Mouse (Mus musculus): Measurements from ENCODE around the gene Khdc3. TPM values are rescaled to one million over a fixed set of nuclear protein-coding genes. Genes with fewer than 3 reads are reported as not detected.
A peak's percentile ranks its signal among the peaks of the same experiment; 100 is the strongest.
"Not testable (repeated sequence)": the region's sequence is repeated elsewhere in the genome, so short reads cannot be mapped to it uniquely, and the experiment has no call there.

The Khdc3 gene
- polyA plus RNA-seq, 1 experiment, result 2.3 TPM

DNA sequence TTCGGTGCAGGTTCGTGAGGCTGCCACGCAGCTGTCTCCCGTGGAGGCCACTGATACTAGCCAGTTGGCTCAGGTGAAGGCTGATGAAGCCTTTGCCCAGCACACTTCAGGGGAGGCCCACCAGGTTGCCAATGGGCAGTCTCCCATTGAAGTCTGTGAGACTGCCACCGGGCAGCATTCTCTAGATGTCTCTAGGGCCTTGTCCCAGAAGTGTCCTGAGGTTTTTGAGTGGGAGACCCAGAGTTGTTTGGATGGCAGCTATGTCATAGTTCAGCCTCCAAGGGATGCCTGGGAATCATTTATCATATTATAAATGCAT lies 2.2 kb downstream of the Khdc3 start:
- Histone ChIP-seq H3K27me3 (ENCODE audit: control insufficient read depth, insufficient read depth, low read length, poor library complexity, severe bottlenecking) (peaks cover 4% of the 10 kb centered on the region; the same call in 1 of the 2 replicates), H3K27ac (ENCODE audit: insufficient read depth, low read length) (no peak overlapping the region), H3K4me1 (ENCODE audit: control insufficient read depth, insufficient read depth, low read length) (peaks cover 5% of the 10 kb centered on the region), H3K36me3 (ENCODE audit: control insufficient read depth, insufficient read depth, low read length, poor library complexity, severe bottlenecking) (no peaks in the 10 kb centered on the region), H3K9ac (ENCODE audit: low read depth, poor library complexity, severe bottlenecking) (peak overlapping the region; percentile 76), H3K9me3 (replicated peaks; ENCODE audit: control insufficient read depth, insufficient read depth, low read length, poor library complexity, severe bottlenecking) (no peaks in the 10 kb centered on the region), H3K4me3 (ENCODE audit: low read depth, low read length) (peak overlapping the region; percentile 63)
- TF ChIP-seq CTCF (IDR thresholded peaks at IDR 0.05; ENCODE audit: low read depth, low read length), result no peak
- TF ChIP-seq EP300 (IDR thresholded peaks at IDR 0.05; ENCODE audit: insufficient read depth, low read depth, low read length), result no peak
- TF ChIP-seq POLR2A (IDR thresholded peaks at IDR 0.05; ENCODE audit: insufficient read depth, low read length), result no peak

DNA sequence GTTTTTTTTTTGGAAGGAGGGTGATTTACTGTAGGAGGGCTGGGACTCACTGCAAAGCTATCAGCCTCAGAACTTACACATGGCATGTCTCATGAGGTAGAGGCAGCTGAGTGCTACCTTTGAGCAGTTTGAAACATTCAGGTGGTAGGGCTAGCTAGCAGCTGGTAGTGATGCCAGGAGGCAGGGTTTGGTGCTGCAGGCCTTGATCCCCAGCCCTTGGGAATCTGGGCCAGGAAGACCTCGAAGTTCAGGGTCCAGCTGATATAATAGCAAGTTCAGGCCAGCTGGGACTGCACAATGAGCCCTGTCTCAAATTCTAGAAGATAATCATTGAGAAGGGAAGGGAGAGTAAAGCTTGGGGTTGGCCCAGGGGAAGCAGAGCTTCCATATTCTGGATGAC lies 3.5 kb downstream of the Khdc3 start:
- Histone ChIP-seq H3K4me1 (ENCODE audit: control insufficient read depth, insufficient read depth, low read length) (peaks cover 3% of the 10 kb centered on the region), H3K27ac (ENCODE audit: insufficient read depth, low read length) (no peak overlapping the region), H3K27me3 (ENCODE audit: control insufficient read depth, insufficient read depth, low read length, poor library complexity, severe bottlenecking) (peaks cover 4% of the 10 kb centered on the region; the same call in 1 of the 2 replicates), H3K4me3 (ENCODE audit: low read depth, low read length) (no peak overlapping the region), H3K9ac (ENCODE audit: low read depth, poor library complexity, severe bottlenecking) (no peak overlapping the region), H3K9me3 (replicated peaks; ENCODE audit: control insufficient read depth, insufficient read depth, low read length, poor library complexity, severe bottlenecking) (no peaks in the 10 kb centered on the region), H3K36me3 (ENCODE audit: control insufficient read depth, insufficient read depth, low read length, poor library complexity, severe bottlenecking) (no peaks in the 10 kb centered on the region)
- TF ChIP-seq EP300 (IDR thresholded peaks at IDR 0.05; ENCODE audit: insufficient read depth, low read depth, low read length) (no peak), CTCF (IDR thresholded peaks at IDR 0.05; ENCODE audit: low read depth, low read length) (no peak), POLR2A (IDR thresholded peaks at IDR 0.05; ENCODE audit: insufficient read depth, low read length) (no peak)

DNA sequence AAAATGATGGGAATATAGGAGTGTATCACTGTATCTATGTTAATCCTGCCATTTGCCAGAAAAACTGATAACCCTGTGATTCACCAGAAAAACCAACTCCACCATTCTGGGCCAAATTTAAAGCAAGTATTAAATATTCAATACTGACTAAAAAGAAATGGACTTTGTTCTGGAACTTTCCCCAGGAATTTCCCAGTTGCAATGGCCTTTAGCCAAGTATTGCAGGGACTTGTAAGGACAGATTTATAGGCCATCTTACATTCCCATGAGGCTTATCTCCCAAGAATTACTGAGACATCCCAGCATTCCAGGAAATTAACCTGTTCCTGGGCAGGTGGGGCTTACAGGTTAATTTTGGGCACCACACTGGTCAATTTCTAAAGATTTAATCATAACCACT lies 4.1 kb downstream of the Khdc3 start:
- peaks cover 4% of the 10 kb centered on the region; the same call in 1 of the 2 replicates for H3K27me3 ChIP-seq (ENCODE audit: control insufficient read depth, insufficient read depth, low read length, poor library complexity, severe bottlenecking)
- no peak for TF ChIP-seq CTCF (IDR thresholded peaks at IDR 0.05; ENCODE audit: low read depth, low read length)
- no peak for TF ChIP-seq POLR2A (IDR thresholded peaks at IDR 0.05; ENCODE audit: insufficient read depth, low read length)
- TF ChIP-seq EP300 (IDR thresholded peaks at IDR 0.05; ENCODE audit: insufficient read depth, low read depth, low read length), result no peak
- H3K36me3 ChIP-seq (ENCODE audit: control insufficient read depth, insufficient read depth, low read length, poor library complexity, severe bottlenecking), result no peaks in the 10 kb centered on the region
- no peak overlapping the region for H3K27ac ChIP-seq (ENCODE audit: insufficient read depth, low read length)
- H3K4me3 ChIP-seq (ENCODE audit: low read depth, low read length), result no peak overlapping the region
- no peak overlapping the region for H3K9ac ChIP-seq (ENCODE audit: low read depth, poor library complexity, severe bottlenecking)
- peaks cover 3% of the 10 kb centered on the region for H3K4me1 ChIP-seq (ENCODE audit: control insufficient read depth, insufficient read depth, low read length)
- no peaks in the 10 kb centered on the region for H3K9me3 ChIP-seq (replicated peaks; ENCODE audit: control insufficient read depth, insufficient read depth, low read length, poor library complexity, severe bottlenecking)

DNA sequence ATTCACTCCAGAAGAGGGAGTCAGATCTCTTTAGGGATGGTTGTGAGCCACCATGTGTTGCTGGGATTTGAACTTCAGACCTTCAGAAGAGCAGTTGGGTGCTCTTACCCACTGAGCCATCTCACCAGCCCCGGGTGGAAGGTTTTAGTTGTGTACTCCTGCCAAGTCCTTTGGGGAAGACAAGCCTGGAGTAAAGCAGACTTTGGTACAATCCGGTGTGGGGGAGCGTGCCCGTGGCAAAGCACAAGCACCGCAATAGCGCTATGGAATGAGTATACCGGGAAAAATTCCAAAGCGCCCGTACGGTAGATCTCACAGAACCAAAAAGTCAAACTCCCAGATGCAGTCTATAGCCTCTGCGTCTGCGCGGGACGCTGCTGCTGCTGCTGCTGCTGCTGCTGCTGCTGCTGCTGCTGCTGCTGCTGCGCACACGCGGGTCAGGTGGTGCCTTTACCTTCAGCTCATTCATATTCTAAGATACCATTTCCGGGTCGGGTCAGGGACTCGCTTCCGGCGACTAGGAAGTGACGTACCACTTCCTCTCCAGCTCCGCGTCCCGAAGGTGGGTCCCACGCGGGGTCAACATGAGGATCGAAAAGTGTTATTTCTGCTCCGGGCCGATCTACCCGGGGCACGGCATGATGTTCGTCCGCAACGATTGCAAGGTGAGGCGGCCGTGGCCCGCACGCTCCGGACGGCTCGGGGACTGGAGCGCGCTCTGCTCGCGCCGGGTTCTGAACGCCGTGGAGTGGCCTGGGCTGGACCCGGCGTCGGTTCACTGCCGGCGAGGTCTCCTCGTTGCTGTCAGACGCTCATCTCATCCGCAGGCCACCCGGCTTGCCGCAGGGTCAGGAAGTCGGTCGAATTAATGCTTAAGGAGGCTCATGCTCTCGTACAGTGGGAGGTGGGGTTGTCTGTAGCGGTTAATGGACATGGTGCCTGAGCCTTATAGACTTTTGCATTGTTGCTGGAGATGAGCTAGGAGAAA lies 11.6 kb downstream of the Khdc3 start, which contains the start of gene Rsl24d1:
Rsl24d1 (plus strand) TSS at position 508 of the 988 bp plus-strand sequence.
- peaks cover 26% of the 10 kb centered on the region for H3K36me3 ChIP-seq (ENCODE audit: control insufficient read depth, insufficient read depth, low read length, poor library complexity, severe bottlenecking)
- H3K4me1 ChIP-seq (ENCODE audit: control insufficient read depth, insufficient read depth, low read length), result no peaks in the 10 kb centered on the region
- peak within 1 kb of the TSS; percentile 83 for H3K27ac ChIP-seq (ENCODE audit: insufficient read depth, low read length)
- no peak for TF ChIP-seq CTCF (IDR thresholded peaks at IDR 0.05; ENCODE audit: low read depth, low read length)
- TF ChIP-seq POLR2A (IDR thresholded peaks at IDR 0.05; ENCODE audit: insufficient read depth, low read length), result no peak
- H3K9me3 ChIP-seq (replicated peaks; ENCODE audit: control insufficient read depth, insufficient read depth, low read length, poor library complexity, severe bottlenecking), result no peaks in the 10 kb centered on the region
- peak within 1 kb of the TSS; percentile 72 for H3K9ac ChIP-seq (ENCODE audit: low read depth, poor library complexity, severe bottlenecking)
- no peaks in the 10 kb centered on the region for H3K27me3 ChIP-seq (ENCODE audit: control insufficient read depth, insufficient read depth, low read length, poor library complexity, severe bottlenecking)
- H3K4me3 ChIP-seq (ENCODE audit: low read depth, low read length), result peak within 1 kb of the TSS; percentile 92

DNA sequence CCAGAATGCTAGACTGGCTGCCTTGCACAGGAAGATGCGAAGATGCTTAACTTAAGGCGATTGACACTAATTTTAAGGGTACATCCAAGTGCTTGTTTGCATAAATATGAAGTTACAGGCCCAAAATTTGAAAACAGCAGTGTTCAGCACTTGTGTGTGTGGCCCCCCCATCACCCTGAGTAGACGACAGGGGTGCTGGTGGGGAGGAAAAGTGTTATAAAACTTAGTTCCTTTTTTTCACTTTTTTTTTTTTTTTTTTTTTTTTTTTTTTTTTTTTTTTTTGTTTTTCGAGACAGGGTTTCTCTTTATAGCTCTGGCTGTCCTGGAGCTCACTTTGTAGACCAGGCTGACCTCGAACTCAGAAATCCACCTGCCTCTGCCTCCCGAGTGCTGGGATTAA lies 15.1 kb downstream of the Khdc3 start:
- peaks cover 49% of the 10 kb centered on the region for H3K36me3 ChIP-seq (ENCODE audit: control insufficient read depth, insufficient read depth, low read length, poor library complexity, severe bottlenecking)
- H3K9me3 ChIP-seq (replicated peaks; ENCODE audit: control insufficient read depth, insufficient read depth, low read length, poor library complexity, severe bottlenecking); H3K4me1 ChIP-seq (ENCODE audit: control insufficient read depth, insufficient read depth, low read length); H3K4me3 ChIP-seq (ENCODE audit: low read depth, low read length); H3K9ac ChIP-seq (ENCODE audit: low read depth, poor library complexity, severe bottlenecking); H3K27me3 ChIP-seq (ENCODE audit: control insufficient read depth, insufficient read depth, low read length, poor library complexity, severe bottlenecking); H3K27ac ChIP-seq (ENCODE audit: insufficient read depth, low read length): not testable (repeated sequence)

DNA sequence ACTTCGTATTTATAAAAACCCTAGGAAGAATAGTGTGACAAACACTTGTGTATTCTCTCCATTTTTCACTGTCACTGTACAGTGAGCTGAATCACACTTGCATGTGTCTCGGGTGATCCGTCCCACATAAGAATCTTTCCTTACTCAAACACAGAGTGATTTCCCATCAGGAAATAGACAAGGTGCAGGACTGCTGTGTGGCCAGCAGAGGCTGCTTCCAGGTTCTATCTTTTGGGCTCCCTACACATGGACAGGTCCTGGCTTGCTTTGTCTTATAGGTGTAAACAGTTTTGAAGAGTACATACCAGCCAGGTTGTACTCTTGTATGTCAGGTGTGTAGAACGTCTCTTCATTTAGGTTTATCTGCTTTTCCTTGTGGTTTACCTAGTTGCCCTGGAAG lies 16.4 kb downstream of the Khdc3 start:
- Histone ChIP-seq H3K36me3 (ENCODE audit: control insufficient read depth, insufficient read depth, low read length, poor library complexity, severe bottlenecking) (peaks cover 54% of the 10 kb centered on the region), H3K9ac (ENCODE audit: low read depth, poor library complexity, severe bottlenecking) (no peak overlapping the region), H3K27me3 (ENCODE audit: control insufficient read depth, insufficient read depth, low read length, poor library complexity, severe bottlenecking) (no peaks in the 10 kb centered on the region), H3K4me1 (ENCODE audit: control insufficient read depth, insufficient read depth, low read length) (no peaks in the 10 kb centered on the region), H3K4me3 (ENCODE audit: low read depth, low read length) (no peak overlapping the region), H3K9me3 (replicated peaks; ENCODE audit: control insufficient read depth, insufficient read depth, low read length, poor library complexity, severe bottlenecking) (no peaks in the 10 kb centered on the region), H3K27ac (ENCODE audit: insufficient read depth, low read length) (peak overlapping the region; percentile 46; the same call in 1 of the 2 replicates)
- TF ChIP-seq CTCF (IDR thresholded peaks at IDR 0.05; ENCODE audit: low read depth, low read length) (no peak), POLR2A (IDR thresholded peaks at IDR 0.05; ENCODE audit: insufficient read depth, low read length) (no peak), EP300 (IDR thresholded peaks at IDR 0.05; ENCODE audit: insufficient read depth, low read depth, low read length) (no peak)
